Mouse (Mus musculus) gastrocnemius, adult 2 months (tissue): ENCODE results near the gene Tmem200c. TPM values are rescaled to one million over a fixed set of nuclear protein-coding genes. Genes with fewer than 3 reads are reported as not detected.
A peak's percentile ranks its signal among the peaks of the same experiment; 100 is the strongest.

Experiments
- DNase-seq: peaks from one replicate; pipeline ENCODE4 v3.0.0; 2022
- H3K27ac ChIP-seq: fragments of 200-600 bp; 2 replicates; pipeline ENCODE4 v1.8.1; 2022; ENCODE audit warnings: mild to moderate bottlenecking
- H3K4me3 ChIP-seq: fragments of 200-600 bp; 2 replicates; pipeline ENCODE4 v1.8.1; 2022; ENCODE audit warnings: mild to moderate bottlenecking, moderate library complexity
- CTCF ChIP-seq: fragments of 200-600 bp; IDR thresholded peaks from 2 replicates; pipeline ENCODE4 v1.8.1; 2022; ENCODE audit warnings: antibody characterized with exemption, mild to moderate bottlenecking, moderate library complexity
- intact Hi-C: fragments of 180-260 bp; cut with DNase I; formaldehyde crosslinking; loops from one replicate; pipeline ENCODE4 v1.15.1; 2025
- total RNA-seq, 2 experiments: library from RNA; stranded (reverse); gene quantifications; 2 replicates each; pipeline ENCODE4 v1.2.3; 2021

Gene Tmem200c
- total RNA-seq, 2 experiments from 2014 or later: 0.17 to 0.31 TPM

DNA sequence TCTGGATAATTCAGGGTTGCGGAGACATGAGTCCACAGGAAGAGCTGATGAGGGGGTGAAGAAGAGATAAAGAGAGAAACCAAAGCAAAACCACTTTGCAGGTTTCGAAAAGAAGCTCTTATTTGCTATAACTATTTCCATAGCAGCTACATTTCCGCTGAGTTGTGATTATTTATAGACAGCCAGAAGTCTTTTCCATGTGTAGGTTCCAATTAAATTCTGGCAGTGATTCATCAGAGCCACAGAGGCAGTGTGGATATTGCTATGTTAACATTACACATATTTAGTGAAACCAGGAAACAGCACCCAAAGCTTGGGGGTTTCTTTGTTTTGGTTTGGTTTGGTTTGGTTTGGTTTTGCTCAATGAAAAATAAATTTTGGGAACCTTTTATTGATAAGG, 37.8 kb downstream of the Tmem200c start:
- TF ChIP-seq CTCF: no peak
- Histone ChIP-seq H3K4me3 (no peak overlapping the region), H3K27ac (no peak overlapping the region)
- intact Hi-C loops: no loop called here
- no peak for DNase-seq

DNA sequence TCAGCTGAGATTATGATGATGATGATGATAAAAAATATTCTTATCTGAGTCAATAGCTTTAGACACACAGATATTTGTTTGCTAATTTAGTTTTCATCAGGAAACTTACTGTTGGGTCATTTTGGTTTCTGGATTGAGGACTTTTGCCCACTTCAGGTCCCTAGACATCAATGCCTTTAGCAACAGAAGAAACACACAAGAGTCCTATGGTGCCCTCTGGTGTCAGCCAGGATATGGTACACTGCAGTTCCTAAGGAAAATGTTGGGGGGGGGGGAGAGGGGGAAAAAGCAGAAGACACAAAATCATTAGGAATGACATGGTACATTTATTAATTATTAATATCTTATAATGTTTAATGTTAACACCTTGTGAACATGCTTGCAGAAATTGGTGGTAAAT, 42.0 kb downstream of the Tmem200c start:
- Histone ChIP-seq H3K27ac (no peak overlapping the region), H3K4me3 (no peak overlapping the region)
- no peak for DNase-seq
- TF ChIP-seq CTCF: peak; percentile 30; the same call in 1 of the 2 replicates
- intact Hi-C loops: no loop called here

DNA sequence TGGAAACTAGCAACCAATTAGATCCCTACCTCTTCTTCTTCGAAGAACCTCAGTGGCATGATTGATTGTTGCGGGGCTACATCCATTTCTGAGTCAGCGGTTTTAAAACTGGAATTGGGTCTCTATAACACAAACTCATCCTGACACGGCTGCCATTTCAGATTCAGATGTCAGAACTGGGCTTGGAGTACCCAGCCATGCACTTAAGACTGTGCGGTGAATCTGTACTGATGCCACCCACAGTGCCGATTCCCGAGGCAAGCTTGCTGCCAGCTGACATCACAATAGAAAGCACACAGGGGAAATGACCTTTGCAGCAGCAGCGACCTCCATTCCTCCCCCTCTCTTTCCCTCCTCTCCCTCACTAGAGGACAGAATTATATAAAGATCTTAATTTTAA, 47.6 kb downstream of the Tmem200c start:
- intact Hi-C loops: no loop called here
- no peak for DNase-seq
- Histone ChIP-seq H3K27ac (no peak overlapping the region), H3K4me3 (no peak overlapping the region)
- TF ChIP-seq CTCF: no peak

DNA sequence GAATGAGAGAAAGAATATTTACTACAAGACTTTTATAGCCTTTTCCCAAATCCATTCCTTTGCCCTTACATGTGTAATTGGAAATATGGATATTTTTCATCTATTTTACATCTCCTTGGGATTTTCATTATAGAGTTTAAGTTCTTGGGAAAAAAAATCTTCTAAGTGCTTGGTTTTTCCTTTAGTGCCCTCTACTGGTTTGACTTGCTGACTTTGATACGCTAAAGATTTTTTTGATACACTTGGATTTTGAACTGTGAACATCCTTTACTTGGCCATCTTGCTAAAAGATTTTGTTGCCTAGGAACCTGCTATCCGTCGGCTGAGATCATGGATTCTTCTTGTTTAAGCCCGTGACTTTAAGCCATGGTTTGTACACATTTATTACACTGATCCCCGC, 48.8 kb downstream of the Tmem200c start:
- intact Hi-C loops: no loop called here
- no peak for DNase-seq
- peak; percentile 22; the same call in 1 of the 2 replicates for TF ChIP-seq CTCF
- no peak overlapping the region for H3K4me3 ChIP-seq
- no peak overlapping the region for H3K27ac ChIP-seq

DNA sequence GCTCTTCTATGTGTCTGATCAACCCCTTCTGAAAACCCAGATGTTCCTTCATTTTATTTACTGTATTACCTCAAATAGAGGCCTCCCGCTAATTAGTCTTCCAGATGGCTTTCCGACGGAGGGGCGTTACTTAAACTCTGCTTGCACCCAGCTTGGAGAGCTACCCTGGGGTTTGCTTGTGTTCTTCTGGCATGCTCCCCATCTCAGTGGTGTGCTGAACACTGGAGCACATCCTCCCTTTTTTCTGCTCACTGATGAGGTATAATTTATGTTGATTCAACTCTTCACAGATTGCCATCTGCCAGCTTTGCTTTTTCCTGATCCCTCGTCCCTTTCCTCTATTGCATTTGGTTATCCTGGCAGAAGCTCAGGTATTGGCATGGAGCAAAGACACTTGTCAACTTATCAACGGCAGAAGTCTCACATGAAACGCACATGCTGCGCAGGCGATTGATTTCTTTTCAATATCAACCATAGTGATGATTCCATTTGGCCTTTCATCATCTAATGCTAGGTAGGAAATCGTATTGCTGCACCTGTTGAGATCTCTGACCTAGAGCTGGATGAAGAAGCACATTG, 49.6 kb downstream of the Tmem200c start:
- Histone ChIP-seq H3K27ac (no peak overlapping the region), H3K4me3 (no peak overlapping the region)
- TF ChIP-seq CTCF: no peak
- no peak for DNase-seq
- intact Hi-C loops: no loop called here

DNA sequence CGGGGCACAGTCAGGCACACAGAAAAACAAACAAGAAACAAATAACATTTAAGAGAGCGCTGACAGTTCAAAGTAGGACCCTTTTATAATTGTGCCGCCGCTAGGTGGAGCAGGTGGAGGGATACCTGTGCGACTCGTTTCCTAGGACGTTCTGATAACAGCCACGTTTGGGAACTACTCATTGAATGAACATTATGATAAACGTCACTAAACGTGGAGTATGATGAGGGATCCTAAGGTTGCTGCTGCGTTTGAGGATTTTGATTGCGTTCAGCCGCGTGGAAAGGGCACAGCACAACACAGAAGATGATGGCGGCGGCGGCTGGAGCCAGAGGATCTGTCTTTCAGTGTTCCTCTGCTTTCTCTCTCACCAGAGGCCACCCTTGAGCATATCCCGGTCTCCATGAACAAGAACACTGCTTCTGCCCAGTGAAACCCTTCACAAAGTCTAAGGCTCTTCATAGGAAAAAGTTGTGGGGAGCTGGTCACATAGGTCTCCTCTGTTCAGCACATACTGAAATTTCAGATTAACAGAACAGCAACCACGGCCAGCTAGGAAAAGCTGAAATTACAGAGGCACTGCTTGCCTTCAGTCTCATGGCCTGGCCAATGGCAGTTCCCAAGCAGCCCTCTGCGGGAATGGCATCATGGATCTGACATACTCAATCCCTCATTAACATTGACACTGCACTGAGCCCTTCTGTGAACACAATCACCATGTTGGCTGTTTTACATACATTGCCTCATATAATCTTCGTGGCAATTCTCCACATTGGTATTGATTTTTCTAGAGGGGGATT, 55.5 kb downstream of the Tmem200c start:
- DNase-seq: peak; percentile 26
- H3K27ac ChIP-seq: no peak overlapping the region
- TF ChIP-seq CTCF: peak; percentile 53
- peak overlapping the region; percentile 56 for H3K4me3 ChIP-seq
- intact Hi-C loops: loop anchor here (2.0 kb wide), 1 partner anchor 223 kb away; no protein-coding TSS in a partner anchor

DNA sequence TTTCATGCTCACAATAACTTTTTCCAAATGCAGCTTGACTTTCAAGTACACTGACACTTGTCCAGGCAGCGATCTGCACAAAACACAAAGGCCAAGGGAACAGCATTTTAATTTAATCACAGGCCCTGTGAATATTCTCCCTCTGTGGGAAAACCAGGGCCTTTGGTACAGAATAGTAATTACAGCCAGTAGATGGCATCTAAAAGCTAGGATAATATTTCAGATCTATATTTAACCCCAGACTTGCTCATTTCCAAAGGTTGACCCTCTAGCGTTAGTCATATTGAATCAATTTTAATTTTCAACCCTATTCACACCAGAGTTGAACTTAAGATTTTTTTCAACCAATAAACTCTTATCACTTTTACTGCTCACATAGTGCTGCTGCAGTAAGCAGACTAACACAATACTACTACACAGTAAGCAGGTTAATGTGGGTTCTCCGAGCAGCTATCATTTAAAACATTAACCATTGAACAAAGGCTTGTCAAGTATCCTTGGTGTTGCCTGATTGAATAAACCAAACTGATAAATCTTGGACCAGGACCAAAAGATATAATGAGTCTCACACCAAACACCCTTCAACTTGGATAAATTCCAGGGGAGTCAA, 57.2 kb downstream of the Tmem200c start:
- peak; percentile 39; the same call in 1 of the 2 replicates for TF ChIP-seq CTCF
- Histone ChIP-seq H3K27ac (no peak overlapping the region), H3K4me3 (no peak overlapping the region)
- intact Hi-C loops: loop anchor here (2.0 kb wide), 1 partner anchor 221 kb away; no protein-coding TSS in a partner anchor
- no peak for DNase-seq

DNA sequence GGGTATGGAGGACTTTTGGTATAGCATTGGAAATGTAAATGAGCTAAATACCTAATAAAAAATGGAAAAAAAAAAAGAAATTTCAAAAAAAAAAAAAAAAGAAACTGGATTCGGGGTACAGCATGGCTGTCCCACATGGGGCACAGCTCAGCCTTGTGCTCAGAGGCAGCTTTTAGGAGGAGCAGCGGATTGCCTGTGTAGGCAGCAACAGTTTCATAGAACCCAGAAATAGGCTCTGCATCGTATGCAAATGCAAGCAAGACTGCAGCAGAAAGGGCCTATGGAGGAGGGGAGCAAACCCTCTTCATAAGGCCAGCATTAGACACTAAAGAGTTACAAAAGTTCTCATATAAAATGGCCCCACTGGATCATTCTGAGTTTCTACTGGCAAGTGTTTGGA, 64.2 kb downstream of the Tmem200c start:
- intact Hi-C loops: no loop called here
- no peak for DNase-seq
- no peak for TF ChIP-seq CTCF

More for the DNA sequence above, 64.2 kb downstream of the Tmem200c start:
- no peak overlapping the region for H3K4me3 ChIP-seq
- no peak overlapping the region for H3K27ac ChIP-seq

Other genes starting within 250 kb of the Tmem200c start
- gene Epb41l3, start 249.1 kb downstream of the Tmem200c start, total RNA-seq: 1 to 10 TPM; 1.5 to 2.4 TPM